Mouse (Mus musculus) lung, embryonic 14.5 days (tissue): ENCODE measurements around the gene Stum. TPM values are rescaled to one million over a fixed set of nuclear protein-coding genes. Genes with fewer than 3 reads are reported as not detected.
A peak's percentile ranks its signal among the peaks of the same experiment; 100 is the strongest.

Experiments
- ATAC-seq: fragments of 200-750 bp; cut with Nextera tagmentation; 2 replicates; pipeline ENCODE4 v1.8.0; 2017; ENCODE audit warnings: mild to moderate bottlenecking, moderate TSS enrichment, moderate library complexity; ENCODE audit not compliant: insufficient read depth
- DNase-seq: peaks from one replicate; pipeline ENCODE4 v3.0.0-alpha.2; 2015
- H3K27ac ChIP-seq: fragments of 300-500 bp; sonication (generic); 2 replicates; pipeline ENCODE4 v1.5.1; 2014; ENCODE audit warnings: low read depth, mild to moderate bottlenecking, moderate library complexity
- H3K27me3 ChIP-seq: fragments of 300-500 bp; sonication (generic); 2 replicates; pipeline ENCODE4 v1.6.1; 2014; ENCODE audit warnings: low read length, control low read depth; ENCODE audit not compliant: insufficient read depth
- H3K36me3 ChIP-seq: fragments of 300-500 bp; sonication (generic); 2 replicates; pipeline ENCODE4 v1.6.1; 2014; ENCODE audit warnings: control low read depth; ENCODE audit not compliant: insufficient read depth
- H3K4me1 ChIP-seq: fragments of 300-500 bp; sonication (generic); 2 replicates; pipeline ENCODE4 v1.6.1; 2014; ENCODE audit warnings: antibody characterized with exemption, control low read depth; ENCODE audit not compliant: insufficient read depth
- H3K4me2 ChIP-seq: fragments of 300-500 bp; sonication (generic); 2 replicates; pipeline ENCODE4 v1.6.1; 2014; ENCODE audit warnings: mild to moderate bottlenecking
- H3K4me3 ChIP-seq: fragments of 300-500 bp; sonication (generic); 2 replicates; pipeline ENCODE4 v1.5.1; 2014; ENCODE audit warnings: low read depth, low read length
- H3K9ac ChIP-seq: fragments of 300-500 bp; sonication (generic); 2 replicates; pipeline ENCODE4 v1.6.1; 2014
- H3K9me3 ChIP-seq: fragments of 300-500 bp; sonication (generic); 2 replicates; pipeline ENCODE4 v1.6.1; 2016; ENCODE audit warnings: low read depth, low read length, control low read depth
- CTCF ChIP-seq: IDR thresholded peaks from 2 replicates; pipeline ENCODE4 v1.5.1; 2016; ENCODE audit warnings: antibody characterized with exemption, low read depth
- WGBS: fragments of 180-500 bp; shearing (Covaris S2); extraction: QIAGEN DNeasy Blood & Tissue Kit; methylation state at CpG from one replicate; pipeline ENCODE4 v1.1.7; 2014; 5-methylcytosine and 5-hydroxymethylcytosine counted together
- polyA plus RNA-seq: library from polyadenylated mRNA; unstranded; fragments of >200 nt; fragmentation: Nextera tagmentation; extraction: Ambion mirVana; gene quantifications from 2 replicates; pipeline ENCODE4 v1.2.1, GENCODE M21; 2014

Stum gene
- polyA plus RNA-seq, 1 experiment from 2014 or later = not detected

GRCm38 (mm10) chr1:180473566-180473965, 9.7 kb downstream of the Stum start:
- ATAC-seq (no peak), DNase-seq (no peak)
- Histone ChIP-seq H3K4me1 (no peaks in the 10 kb centered on the region), H3K9me3 (no peaks in the 10 kb centered on the region), H3K4me3 (no peak overlapping the region), H3K9ac (no peak overlapping the region), H3K36me3 (no peaks in the 10 kb centered on the region), H3K27ac (no peak overlapping the region), H3K4me2 (no peak overlapping the region), H3K27me3 (no peaks in the 10 kb centered on the region)
- TF ChIP-seq CTCF = no peak

- H3K4me3 ChIP-seq = no peak overlapping the region
- ATAC-seq (no peak), DNase-seq (no peak)
- no peak overlapping the region for H3K4me2 ChIP-seq
- no peaks in the 10 kb centered on the region for H3K36me3 ChIP-seq
- no peak overlapping the region for H3K9ac ChIP-seq
- no peaks in the 10 kb centered on the region for H3K4me1 ChIP-seq
- no peak for TF ChIP-seq CTCF
- no peaks in the 10 kb centered on the region for H3K27me3 ChIP-seq
- H3K9me3 ChIP-seq = no peaks in the 10 kb centered on the region
- H3K27ac ChIP-seq = no peak overlapping the region
- WGBS = 90% methylated on average over 4 of the region's 4 CpGs
These were observed 15.3 kb downstream of the Stum start for GRCm38 (mm10) chr1:180468004-180468403.

- Histone ChIP-seq H3K36me3 (no peaks in the 10 kb centered on the region), H3K4me1 (no peaks in the 10 kb centered on the region), H3K27me3 (no peaks in the 10 kb centered on the region), H3K4me2 (no peak overlapping the region), H3K4me3 (no peak overlapping the region), H3K9me3 (no peaks in the 10 kb centered on the region), H3K27ac (no peak overlapping the region), H3K9ac (no peak overlapping the region)
- 52% methylated on average over 5 of the region's 5 CpGs for WGBS
- no peak for TF ChIP-seq CTCF
- no peak for DNase-seq
- ATAC-seq = no peak
These were observed 17.7 kb downstream of the Stum start for GRCm38 (mm10) chr1:180465620-180466019.

GRCm38 (mm10) chr1:180464357-180464756, 18.9 kb downstream of the Stum start:
- Histone ChIP-seq H3K9me3 (no peaks in the 10 kb centered on the region), H3K4me2 (no peak overlapping the region), H3K4me1 (no peaks in the 10 kb centered on the region), H3K36me3 (no peaks in the 10 kb centered on the region), H3K4me3 (no peak overlapping the region), H3K9ac (no peak overlapping the region), H3K27me3 (no peaks in the 10 kb centered on the region), H3K27ac (no peak overlapping the region)
- DNase-seq (no peak), ATAC-seq (no peak)
- no peak for TF ChIP-seq CTCF
- 85% methylated on average over 5 of the region's 5 CpGs for WGBS

- DNase-seq (no peak), ATAC-seq (no peak)
- Histone ChIP-seq H3K9me3 (no peaks in the 10 kb centered on the region), H3K4me1 (no peaks in the 10 kb centered on the region), H3K27ac (no peak overlapping the region), H3K9ac (no peak overlapping the region), H3K36me3 (no peaks in the 10 kb centered on the region), H3K4me2 (no peak overlapping the region), H3K27me3 (no peaks in the 10 kb centered on the region), H3K4me3 (no peak overlapping the region)
- WGBS = 84% methylated on average over 5 of the region's 5 CpGs
- no peak for TF ChIP-seq CTCF
These were observed 20.3 kb downstream of the Stum start for GRCm38 (mm10) chr1:180462983-180463475.

- H3K27me3 ChIP-seq = no peaks in the 10 kb centered on the region
- H3K9me3 ChIP-seq = no peaks in the 10 kb centered on the region
- no peak for ATAC-seq
- H3K4me3 ChIP-seq = no peak overlapping the region
- whole genome bisulfite sequencing = 61% methylated on average over 5 of the region's 5 CpGs
- no peaks in the 10 kb centered on the region for H3K4me1 ChIP-seq
- no peak for TF ChIP-seq CTCF
- no peak overlapping the region; the same call in 1 of the 2 replicates for H3K9ac ChIP-seq
- H3K27ac ChIP-seq = no peak overlapping the region
- H3K4me2 ChIP-seq = no peak overlapping the region
- H3K36me3 ChIP-seq = no peaks in the 10 kb centered on the region
- DNase-seq = no peak
These were observed 20.9 kb downstream of the Stum start for GRCm38 (mm10) chr1:180462396-180462795.

GRCm38 (mm10) chr1:180460721-180461120, 22.6 kb downstream of the Stum start:
- no peak overlapping the region for H3K4me2 ChIP-seq
- H3K27me3 ChIP-seq = no peaks in the 10 kb centered on the region
- H3K9me3 ChIP-seq = no peaks in the 10 kb centered on the region
- H3K4me3 ChIP-seq = no peak overlapping the region
- DNase-seq (peak; percentile 41), ATAC-seq (no peak)
- no peak overlapping the region for H3K9ac ChIP-seq
- H3K27ac ChIP-seq = no peak overlapping the region
- H3K36me3 ChIP-seq = no peaks in the 10 kb centered on the region
- TF ChIP-seq CTCF = no peak
- 37% methylated on average over 5 of the region's 5 CpGs for WGBS
- H3K4me1 ChIP-seq = no peaks in the 10 kb centered on the region

- no peak overlapping the region for H3K4me2 ChIP-seq
- H3K4me1 ChIP-seq = no peaks in the 10 kb centered on the region
- no peaks in the 10 kb centered on the region for H3K27me3 ChIP-seq
- no peak for ATAC-seq
- no peak overlapping the region for H3K9ac ChIP-seq
- peak; percentile 56 for DNase-seq
- no peaks in the 10 kb centered on the region for H3K36me3 ChIP-seq
- no peak overlapping the region for H3K4me3 ChIP-seq
- WGBS = 36% methylated on average over 3 of the region's 3 CpGs
- no peaks in the 10 kb centered on the region for H3K9me3 ChIP-seq
- no peak for TF ChIP-seq CTCF
- no peak overlapping the region for H3K27ac ChIP-seq
These were observed 24.6 kb downstream of the Stum start for GRCm38 (mm10) chr1:180458680-180459079.
